Mouse (Mus musculus) skeletal muscle tissue, adult 2 months (tissue): ENCODE results near the gene Tmtc4.

Experiments
- DNase-seq: peaks from one replicate; pipeline ENCODE4 v3.0.0-alpha.2; 2012; ENCODE audit warnings: low read depth, low spot score

Gene Tmtc4

DNA sequence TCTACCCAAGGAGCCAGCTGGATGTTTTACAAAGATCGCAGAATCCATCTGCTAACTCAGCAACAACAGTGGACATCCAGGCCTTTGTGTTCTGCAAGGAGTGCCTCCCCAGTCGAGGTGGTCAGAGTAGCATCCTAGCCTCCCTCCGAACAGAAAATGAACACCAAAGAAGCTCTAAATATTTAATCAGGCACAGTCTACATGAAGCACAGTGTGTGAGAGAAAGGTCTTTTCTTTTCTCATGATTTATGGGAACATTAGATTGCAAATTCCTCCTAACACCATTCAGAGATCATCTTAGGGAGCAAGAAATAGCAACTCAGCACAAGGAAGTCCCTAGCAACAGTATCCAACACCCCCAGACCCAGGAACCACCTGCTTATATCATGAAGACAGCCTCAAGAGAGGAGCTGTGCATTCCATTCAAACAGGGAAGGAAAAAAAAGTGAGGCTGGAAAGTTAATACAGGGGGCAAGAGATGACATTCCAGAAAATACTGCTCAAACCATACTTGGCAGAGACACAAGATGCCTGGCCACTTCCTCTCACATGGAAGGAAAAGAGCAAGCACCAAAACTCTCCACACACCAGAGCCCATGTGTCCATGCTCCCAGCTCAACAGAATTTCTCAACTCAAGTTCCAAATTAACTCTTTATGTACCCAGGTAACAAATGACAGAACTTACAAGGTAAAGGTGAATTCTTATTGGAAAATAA, 8.8 kb downstream of the Tmtc4 start:
- DNase-seq: no peak

DNA sequence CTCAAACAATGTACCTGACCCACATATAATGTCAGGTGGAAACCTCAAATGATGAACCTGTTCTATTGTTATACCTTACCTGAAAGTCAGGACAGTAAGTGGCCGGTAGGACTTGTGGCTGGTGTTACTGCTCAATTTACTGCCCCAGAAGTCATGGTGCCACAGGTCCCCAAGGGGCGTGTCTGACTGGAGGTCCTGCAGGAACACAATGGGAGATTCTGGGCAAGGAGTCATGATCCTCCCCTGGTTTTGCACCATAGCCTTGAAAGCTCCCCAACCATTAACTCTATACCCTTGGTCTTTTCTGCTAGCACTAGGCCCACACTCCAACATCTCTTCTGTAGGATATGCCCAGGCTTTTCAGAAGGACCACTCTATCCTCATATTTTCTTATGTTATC, 10.7 kb downstream of the Tmtc4 start:
- no peak for DNase-seq

DNA sequence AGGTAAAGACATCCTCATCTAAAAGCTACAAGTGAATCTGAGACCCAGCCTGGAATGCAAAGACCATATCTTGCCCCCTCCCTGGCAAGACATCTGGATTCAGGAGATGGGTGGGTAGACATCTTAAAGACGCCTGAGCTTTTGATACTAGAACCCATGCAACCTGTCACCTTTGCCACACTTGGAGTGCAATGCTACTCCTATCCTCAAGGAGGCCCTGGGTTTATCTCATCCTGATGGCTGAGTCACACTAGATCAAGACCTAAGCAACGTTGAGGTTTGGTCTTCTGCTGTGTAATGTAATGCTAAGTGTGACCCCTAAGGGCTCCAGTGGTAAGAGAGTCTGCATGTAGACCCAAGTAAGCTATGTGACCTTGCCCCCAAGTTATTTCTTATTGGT, 15.8 kb downstream of the Tmtc4 start:
- DNase-seq: no peak

DNA sequence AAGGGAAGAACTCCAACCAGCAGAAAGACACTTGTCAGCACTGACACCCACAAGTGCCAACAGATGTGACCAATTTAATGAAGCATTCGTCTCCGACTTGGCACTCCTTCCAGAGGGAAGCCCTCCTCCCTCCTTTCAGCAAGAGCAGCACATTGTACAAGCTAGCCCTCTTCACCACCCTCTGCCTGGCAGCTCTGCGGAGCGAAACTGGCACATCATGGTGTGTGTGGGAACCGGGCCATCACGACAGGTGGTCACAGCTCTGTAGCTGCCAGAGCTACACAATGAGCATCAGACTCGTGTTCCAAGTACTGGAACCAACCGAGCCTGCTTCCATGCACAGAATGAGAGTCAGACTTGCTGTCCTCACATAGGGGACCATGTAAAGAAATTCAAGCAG, 25.9 kb downstream of the Tmtc4 start:
- DNase-seq: peak; percentile 20

DNA sequence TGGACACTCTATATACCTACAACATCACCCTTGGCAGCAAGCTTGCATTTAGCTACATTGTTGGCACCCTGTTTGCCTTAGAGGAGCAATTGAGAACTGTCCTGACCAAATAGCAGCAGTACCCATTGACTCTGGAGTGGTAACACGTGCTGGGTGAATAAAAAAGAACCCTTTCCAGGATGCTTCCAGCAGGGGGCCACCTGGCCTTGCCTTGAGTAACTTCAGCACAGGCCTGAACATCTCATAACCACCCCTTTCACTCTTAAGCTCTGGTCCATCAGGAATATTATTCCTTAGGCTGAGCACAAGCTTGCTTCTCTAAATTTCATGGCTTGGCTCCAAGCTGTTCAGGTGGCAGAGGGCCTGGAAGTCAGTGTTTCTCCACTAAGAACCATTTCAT, 30.5 kb downstream of the Tmtc4 start:
- peak; percentile 3 for DNase-seq

DNA sequence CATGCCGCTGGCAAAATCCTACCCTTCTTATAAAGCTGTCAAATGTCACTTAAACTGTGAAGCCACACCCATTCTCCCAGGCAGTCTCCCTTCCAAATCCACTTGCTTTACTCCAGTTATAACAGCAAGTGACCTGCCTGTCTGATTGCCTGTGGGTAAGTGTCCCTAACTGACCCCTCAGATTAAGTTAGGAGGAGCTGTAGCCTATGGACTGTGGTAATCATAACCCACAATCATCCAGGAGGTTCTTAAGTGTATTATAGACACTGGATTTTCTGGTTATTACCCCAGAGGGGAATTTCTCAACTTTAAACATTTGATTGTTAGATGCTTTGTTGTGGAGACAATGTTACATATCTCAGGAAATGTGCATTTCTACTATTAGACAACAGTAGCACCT, 31.3 kb downstream of the Tmtc4 start:
- DNase-seq: no peak

DNA sequence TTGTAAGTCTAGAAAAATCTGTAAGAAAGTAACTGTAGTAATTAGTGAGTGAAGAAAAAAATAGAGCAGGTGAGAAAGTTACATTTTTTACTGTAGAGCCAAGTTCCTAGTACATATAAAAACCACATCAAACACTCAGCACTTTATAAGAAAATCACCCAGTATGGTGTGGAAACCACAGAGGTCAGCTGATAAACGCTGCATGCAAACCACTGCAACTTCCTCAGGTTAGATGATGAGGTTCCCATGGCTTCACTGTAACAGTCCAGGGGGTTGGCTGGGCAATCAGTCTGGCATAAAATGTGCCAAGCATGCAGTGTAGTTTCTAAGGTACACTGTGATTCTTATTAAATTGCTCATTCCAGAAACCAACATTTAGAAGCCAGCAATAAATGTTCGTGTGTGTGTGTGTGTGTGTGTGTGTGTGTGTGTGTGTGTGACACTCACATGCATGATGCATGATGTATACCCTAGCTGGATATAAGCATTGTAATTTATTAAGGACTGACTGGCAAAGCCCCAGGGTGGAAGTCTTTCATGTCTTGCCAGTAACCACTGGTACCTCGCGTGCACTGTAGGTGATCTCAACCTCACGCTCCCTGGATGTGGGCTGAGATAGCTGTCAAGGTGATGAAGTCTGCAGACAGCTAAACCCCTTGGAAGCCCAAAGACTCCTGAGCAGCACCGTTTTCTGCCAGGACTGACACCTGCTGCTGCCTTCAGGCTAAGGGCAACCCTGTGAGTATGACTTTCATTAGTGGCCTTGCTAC, 32.0 kb downstream of the Tmtc4 start:
- DNase-seq: no peak

DNA sequence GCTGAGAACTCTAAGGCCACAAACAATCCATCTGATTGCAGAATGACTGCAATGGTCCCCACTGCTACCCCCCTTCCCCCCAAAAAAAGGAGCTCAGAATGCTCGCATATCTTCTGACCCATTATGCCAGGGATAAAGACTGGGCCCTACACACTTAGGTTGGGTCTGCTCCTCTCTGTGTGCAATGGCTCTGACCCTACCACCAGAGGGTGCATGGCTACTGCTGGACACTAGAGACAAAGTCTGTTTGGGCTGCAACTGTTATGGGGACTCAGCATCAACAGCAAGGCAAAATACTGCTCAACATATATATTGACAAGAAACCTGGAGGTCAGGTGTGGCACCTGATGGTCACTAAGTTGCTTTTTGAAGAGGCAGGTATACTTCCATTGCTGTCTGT, 32.9 kb downstream of the Tmtc4 start:
- no peak for DNase-seq

DNA sequence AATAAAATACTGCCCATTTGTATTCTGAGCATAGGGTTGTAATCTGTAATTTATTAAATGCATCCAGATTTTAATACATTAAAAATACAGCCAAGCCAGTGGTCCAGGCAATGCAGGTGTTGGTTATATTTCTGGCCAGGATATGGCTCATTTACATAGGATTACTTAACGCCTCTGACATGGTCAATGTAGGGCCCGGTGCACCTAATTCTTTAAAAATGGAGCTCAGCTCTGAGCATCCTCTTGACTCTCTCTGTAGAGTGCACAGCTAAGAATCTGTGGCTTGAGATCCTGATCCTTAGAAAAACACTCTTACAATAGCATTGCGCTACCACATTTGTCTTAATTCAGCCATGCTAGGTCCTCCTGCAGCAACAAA, 40.4 kb downstream of the Tmtc4 start:
- DNase-seq: no peak

DNA sequence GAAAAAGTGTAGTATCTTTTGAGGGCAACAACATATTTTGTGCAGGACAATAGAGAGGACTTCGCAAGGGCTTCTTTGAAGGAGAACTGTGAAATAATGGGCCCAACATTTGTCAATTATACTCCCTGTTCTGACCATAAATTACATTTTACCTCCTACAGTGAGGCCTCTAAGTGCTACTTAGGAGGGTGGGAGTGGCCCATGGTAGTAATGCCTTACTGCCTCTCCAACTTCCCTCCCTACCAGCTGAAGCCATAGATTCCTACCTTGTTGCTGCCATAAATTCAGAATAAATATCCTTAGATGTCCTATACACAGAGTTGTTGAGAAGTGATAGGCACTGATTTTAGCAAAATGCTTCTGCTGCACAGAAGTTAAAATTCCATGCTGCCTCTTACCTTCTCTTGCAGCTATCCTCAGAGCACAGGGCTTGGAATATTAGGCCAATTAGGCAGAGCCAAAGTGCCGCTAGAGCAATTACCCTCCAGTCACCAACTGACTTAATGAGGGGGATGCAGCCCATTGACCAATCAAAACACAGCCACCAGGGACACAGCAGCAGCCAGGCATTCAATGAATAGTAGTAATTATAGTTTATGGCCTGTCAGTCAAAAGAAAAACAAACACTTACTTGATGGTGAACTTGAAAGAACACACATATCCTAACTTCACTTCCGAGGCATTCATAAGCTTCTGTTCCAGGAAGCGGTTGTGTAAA, 40.9 kb downstream of the Tmtc4 start:
- no peak for DNase-seq

DNA sequence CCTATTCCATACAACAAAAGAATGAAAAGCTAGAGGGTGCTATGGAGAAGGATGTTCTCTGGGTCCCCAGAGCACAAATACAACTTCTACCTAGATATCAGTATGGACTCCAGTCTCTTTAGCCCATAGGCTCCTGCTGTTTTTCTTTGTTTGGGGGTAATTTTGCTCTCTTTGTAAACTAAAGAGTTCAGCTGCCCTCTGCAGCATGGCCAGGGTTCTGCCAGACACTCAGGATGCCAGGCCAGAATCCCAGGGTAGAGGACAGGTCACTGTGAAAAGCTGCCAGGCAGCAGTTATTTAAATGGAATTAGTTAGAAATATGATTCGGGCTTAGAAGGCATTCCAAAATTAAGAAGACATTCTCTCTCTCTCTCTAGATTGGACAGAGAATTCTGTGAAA, 47.4 kb downstream of the Tmtc4 start:
- DNase-seq: no peak

DNA sequence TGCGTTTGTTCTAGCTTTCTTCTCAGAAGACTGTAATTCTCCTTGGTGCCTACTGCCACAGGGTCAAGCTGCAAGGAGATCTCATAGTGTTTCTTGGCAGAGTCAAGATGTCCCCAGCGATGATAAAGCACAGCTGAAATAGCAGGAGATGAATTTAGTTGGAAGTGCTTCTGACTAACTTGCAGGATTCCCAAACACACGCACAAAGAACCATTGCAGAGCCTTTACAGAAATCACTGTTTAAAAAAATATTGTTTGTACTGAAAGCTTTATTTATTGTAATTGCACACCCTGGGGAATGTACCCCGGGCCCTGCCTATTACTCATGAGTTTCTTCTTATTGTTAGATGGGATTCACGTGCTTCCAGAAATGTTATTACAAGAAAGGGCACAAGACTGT, 63.8 kb downstream of the Tmtc4 start:
- DNase-seq: peak; percentile 10

DNA sequence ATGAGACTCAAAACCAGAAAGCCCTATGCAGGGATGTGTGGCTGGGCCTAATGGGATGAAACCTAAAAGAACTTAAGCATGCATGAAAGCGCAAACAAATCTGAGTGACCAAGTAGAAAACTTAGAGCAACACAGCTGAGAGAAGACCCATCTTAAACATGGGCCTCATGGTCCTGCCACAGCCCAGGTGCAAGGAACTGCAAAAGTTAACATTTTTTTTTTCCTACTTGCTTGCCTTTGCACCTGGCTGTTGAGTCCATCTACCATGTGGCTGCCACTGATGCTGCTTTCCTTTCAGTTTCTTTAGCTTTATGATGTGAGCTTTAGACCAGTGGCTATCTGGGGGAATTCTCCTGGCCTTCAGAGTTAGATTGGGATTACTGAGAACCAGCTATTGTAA, 66.2 kb downstream of the Tmtc4 start:
- DNase-seq: no peak

DNA sequence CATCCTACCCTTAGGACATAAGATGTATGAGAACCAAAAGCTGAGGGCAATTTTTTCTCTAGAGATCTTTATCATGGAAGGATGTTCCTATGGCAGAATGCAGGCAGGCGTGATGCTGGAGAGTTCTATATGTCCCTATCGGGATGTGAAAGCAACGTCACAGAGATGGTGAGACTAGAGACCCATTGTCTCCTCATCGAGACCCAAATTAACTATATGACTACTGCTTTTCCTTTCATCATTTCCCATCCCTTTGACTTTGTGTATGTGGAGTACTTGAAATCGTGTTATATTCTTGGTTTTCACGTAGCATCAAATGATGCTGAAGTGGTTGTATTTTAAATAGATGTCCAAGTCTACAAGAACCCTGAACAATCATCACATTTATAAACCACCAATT, 70.2 kb downstream of the Tmtc4 start, which contains the start of gene Ggact:
Gene Ggact (minus strand): TSS at position 101 of the 400 bp plus-strand sequence.
- no peak for DNase-seq

DNA sequence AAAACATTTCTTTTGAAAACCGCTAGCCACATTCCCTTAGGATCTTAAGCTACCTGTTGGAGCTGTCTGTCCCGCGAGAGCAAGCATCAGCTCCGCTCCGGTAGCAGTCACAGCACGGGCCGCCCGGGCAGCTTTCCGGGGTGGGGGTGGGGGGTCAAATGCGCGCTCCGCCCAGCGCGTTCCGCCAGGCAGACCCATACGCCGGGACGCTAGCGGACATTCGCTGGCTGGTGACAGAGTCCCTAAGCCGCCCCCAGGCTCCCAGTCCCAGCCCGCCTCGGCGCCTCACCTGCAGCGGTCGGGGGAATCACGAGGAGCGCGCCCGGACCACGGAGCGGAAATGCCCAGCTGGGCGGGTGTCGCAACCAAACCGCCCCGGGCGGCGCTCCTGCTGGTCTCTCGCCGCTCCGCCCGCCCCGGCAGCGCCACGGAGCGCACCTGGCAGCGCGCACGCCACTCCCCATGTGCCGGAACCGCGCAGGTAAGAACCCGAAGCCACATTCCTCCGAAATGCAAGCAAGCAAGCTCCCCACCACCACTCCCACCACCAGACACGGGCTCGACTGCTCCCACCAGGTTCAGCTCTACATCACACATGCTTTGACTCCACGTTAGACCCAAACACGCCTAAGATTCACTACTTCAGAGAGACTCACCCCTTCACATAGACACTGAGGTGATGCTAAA, 70.9 kb downstream of the Tmtc4 start:
- peak; percentile 18 for DNase-seq

DNA sequence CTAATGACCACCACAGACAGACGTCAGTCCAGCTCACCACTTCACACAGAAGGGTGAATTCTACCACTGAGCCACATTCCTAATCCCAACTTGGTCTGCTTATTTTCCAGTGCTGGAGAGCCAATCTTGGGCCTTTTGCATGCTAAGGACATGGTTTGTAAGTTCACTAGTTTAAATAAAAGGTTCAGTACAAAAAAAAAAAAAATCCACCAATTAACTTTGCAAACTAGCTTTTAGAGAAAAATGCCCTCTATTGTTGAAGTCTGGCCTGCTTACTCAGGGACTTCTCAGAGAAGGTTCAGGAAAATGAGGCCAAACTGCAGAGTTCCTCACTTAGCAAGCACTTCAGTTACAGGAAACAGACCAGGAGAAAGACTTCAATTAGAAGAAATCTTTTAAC, 71.7 kb downstream of the Tmtc4 start:
- DNase-seq: no peak

DNA sequence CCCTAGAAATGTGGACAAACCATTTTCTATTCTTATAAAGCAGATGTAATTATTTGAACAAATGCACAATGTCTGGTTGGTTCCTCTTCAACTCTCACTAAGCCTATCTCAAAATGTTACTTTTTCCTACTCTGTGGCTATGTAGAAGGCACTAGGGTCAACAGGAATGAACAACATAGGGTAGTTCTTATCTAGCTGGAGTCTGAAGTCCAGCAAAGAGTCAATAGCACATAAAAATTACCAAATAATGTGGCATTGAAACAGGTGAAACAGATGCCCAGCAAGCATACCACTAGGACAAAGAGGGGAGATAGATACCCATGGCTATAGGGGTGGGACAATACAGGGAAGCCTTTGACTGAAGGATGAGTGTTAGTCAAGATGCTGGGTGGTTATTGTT, 72.6 kb downstream of the Tmtc4 start:
- DNase-seq: no peak

DNA sequence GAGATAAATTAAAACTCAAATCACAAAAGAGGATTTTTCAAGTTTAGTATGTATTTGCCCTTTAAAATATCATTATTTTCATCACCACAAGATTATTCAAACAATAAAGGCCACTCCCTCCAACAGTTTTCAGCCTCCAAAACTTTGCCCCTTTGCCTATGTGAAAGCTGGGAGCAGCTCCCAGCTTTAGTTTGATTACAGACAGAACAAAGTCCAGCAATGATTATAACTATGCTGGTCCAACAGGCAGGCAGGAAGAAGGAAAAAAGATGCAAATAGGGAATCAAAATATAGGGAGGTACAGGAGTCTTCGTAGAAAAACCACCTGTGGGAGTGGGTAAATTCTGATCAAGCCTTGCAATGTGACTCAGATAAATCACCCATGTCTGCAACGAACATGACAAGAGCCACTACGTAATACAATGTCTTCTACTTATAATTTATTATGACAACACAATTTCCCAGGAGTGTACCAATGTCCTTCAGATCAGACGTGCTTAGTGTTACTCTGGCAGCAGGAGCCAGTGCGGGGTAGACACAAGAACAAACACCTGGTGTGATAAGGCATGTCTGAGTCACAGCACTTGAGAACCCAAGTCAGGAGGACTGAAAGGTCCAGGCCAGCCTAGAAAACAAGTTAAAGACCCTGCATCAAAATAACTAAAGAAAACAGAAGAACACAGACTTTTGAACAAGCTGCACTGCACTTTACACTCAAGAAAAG, 74.3 kb downstream of the Tmtc4 start:
- DNase-seq: no peak

DNA sequence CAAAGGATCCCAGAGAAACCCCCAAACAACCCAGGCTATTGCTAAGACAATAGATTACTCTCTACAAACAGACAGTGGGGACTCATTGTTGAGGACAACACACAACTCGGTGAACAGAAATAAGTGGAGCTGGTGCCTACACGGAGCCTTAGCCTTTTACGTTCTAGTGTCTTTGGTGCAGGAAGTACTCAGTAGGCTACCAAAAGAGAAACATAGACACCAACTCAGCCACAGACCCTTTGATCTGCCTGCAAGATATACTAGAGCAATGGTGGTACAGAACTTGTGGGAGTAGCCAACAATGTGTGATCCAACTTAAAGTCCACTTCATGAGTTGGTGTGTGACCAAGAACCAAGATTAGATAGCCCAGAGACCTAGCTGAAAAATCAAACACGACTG, 75.8 kb downstream of the Tmtc4 start:
- DNase-seq: no peak

DNA sequence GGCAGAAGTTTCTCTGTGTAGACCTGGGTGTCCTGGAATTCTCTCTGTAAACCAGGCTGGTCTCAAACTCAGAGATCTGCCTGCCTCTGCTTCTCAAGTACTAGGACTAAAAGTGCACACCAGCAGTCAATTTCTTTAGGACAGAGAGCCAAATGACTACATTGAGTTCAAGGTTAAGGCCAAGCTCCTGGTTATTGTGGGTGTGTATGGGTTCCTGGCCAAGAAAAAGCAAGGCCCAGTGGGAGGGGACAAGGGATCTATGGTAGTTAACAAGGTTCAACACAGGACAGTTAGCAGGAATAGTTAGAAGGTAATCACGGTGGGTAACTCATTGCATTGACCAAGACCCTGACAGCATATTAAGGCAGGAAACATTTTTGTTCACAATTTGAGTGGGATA, 78.8 kb downstream of the Tmtc4 start:
- no peak for DNase-seq

DNA sequence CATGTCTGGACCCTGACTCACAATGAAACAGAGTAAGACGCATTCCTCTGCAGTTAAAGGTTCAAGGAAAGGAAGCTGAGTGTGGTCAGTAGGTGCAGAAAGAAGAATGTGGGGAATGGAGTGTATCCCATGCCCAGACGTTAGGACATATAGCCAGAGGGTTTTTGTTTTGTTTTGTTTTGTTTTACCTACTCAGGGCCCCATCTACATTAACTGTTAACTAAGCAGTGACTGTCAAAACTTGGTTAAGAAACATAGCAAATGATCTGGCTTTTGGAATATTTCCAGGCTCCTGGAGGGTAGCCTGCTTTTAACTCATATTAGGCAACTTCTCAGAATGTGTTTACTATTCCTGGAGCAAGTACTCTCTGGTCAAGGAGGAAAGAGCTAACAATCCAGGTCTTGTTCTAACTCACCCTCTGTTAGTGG, 79.9 kb downstream of the Tmtc4 start:
- DNase-seq: no peak
